Mouse (Mus musculus) kidney, adult 9 months (tissue): ENCODE results near the gene Dtl.
A peak's percentile ranks its signal among the peaks of the same experiment; 100 is the strongest.
"Not testable (repeated sequence)": the region's sequence is repeated elsewhere in the genome, so short reads cannot be mapped to it uniquely, and the experiment has no call there.

Experiments used
- DNase-seq: peaks from one replicate; pipeline ENCODE4 v3.0.0; 2022

The Dtl gene

GRCm38 (mm10) chr1:191517969-191518368 is 57.4 kb downstream of the Dtl start:
- no peak for DNase-seq

DNA sequence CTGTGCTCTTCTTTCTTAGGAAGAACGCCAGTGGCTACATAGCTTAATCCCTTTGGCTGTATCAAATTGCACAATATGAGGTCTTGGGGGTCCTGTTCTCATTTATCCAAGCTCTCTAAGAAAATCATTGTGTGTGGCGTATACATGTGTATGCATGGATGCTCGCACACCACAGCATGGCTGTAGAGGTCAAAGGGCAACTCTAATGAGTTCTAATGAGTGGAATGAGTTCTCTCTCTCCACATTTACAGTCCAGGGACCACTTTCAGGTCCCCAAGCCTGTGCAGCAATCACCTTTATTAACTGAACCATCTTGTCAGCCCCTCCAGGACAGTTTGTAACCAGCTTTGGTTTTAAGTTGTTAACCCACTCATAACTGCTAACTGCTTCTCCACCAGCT is 58.3 kb downstream of the Dtl start:
- DNase-seq, result no peak

GRCm38 (mm10) chr1:191516351-191516750 is 59.0 kb downstream of the Dtl start:
- not testable (repeated sequence) for DNase-seq

GRCm38 (mm10) chr1:191513195-191513594 is 62.1 kb downstream of the Dtl start:
- no peak for DNase-seq

- peak; percentile 89 for DNase-seq
These were observed 63.0 kb downstream of the Dtl start for GRCm38 (mm10) chr1:191512383-191512782.

GRCm38 (mm10) chr1:191511503-191511902 is 63.8 kb downstream of the Dtl start:
- no peak for DNase-seq

GRCm38 (mm10) chr1:191509865-191510264 is 65.5 kb downstream of the Dtl start:
- DNase-seq, result peak; percentile 39

- DNase-seq, result no peak
These were observed 66.2 kb downstream of the Dtl start for GRCm38 (mm10) chr1:191509131-191509530.

DNA sequence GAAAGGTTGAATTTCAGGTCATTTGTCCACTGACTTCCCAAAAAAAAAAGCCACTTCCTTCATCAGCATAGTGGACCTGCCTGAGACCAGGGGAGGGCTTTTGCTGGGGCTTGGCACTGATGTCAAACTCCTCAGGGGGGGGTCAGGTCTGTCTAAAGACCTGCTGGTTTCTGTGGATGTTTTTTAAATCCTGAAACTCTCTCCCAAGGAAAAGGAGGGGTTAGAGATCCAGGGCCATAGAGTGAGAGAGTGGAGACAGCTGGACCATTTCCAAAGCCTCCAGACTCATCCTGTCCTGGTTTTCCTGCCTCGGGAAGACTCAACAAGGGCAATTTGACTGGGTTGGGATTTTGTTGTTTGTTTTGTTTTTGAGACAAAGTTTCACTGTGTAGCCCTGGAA is 68.6 kb downstream of the Dtl start:
- DNase-seq, result peak; percentile 38

DNA sequence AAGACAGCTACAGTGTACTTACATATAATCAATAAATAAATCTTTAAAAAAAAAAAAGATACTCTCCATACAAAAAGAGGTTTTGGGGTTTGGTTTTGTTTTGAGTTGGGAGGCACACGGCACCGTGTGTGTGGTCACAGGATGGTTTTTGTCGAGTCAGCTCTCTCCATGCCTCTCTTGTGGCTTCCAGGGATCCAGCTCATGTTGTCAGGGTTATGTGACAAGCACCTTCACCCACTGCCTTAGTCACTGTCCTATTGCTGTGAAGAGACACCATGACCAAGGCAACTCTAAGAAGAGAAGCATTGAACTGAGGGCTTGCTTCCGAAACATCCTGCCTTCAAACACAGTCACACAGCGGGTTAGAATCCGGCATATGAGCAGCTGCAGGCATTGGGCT is 75.7 kb downstream of the Dtl start:
- no peak for DNase-seq

GRCm38 (mm10) chr1:191498271-191498955 is 76.9 kb downstream of the Dtl start:
- DNase-seq, result no peak

GRCm38 (mm10) chr1:191496676-191497075 is 78.7 kb downstream of the Dtl start:
- DNase-seq, result no peak

DNA sequence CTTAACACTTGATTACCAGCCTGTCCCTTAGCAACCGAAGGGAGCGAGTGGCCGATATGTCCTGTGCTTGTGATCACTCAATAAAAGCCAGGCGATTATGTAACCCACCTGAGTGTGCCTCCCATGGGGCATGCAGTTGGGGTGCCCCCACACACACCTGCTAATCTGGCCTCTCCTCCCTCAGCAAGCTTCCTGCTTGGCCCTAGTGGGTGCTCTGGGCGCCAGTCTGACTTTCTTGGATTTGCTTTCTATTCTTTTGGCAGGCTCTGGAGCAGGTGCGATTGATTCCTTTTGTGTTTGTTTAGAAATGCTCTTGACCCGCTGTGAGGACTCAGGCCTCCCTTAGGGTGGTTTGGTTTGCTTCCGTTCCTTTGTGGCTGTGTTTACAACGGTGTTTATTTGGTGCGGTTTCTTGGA is 80.3 kb downstream of the Dtl start:
- DNase-seq, result peak; percentile 24

DNA sequence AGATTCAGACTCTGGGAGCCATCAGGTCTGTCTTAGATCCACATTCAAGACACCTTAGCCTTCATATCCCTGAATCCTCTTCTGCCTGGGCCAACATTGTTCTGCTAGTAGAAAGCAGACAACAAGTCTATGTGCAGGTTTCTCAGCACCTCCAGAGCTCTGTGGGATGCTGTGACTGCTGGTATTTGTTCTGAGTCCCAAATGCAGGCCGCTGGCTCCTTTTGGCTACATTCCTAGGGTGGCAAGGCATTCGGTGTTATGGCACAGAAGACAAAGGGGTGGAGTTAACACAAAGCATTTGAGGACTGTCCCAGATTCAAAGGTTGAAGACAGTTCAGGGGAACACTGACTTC is 81.1 kb downstream of the Dtl start:
- peak; percentile 36 for DNase-seq

DNA sequence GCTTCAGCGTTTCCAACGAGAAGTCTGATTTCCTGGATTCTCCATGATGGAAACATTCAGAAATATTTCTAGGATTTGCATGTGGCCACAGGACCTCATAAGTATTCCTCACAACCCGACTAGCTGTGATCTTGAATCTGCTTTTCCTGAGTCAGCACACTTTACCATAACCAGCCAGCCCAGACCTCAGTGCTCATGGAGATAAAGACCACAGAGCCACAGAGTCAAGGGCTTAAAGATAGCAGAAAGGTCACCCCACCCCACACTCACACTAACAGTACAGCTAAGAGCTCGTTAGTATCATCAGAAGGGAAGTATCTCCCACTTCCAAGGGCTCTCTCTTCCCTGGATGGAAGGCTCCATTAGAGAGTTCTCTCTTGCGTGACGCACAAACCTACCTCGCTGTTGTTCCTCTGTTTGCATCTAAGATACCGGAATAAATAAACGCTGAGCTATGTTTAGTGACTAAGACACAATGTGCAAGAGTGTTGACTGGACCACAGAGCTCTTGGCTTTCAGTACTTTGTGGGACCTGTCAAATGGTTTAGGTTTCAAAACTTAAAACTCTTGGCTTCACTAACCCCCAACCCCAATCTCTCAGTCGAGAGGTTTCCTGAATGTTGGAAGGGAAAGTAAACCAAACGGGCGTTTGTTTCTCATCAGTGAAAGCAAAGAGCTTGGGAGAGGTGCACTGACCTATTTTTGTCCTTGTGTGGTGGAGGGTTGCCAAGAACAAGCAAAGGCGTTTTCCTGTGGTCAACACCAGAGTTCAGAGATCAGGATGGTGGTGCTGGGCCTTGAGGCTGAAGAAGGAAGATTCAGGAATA is 81.7 kb downstream of the Dtl start:
- DNase-seq, result peak; percentile 71

GRCm38 (mm10) chr1:191490446-191490845 is 84.9 kb downstream of the Dtl start:
- peak; percentile 60 for DNase-seq
